Mouse (Mus musculus) heart, adult 2 months (tissue): Measurements from ENCODE around the gene Figla. TPM values are rescaled to one million over a fixed set of nuclear protein-coding genes. Genes with fewer than 3 reads are reported as not detected.

ENCODE experiments used
- DNase-seq, 2 experiments: peaks; one replicate each; pipeline ENCODE4 v3.0.0; 2021
- H3K27ac ChIP-seq: fragments of 200-600 bp; 2 replicates; pipeline ENCODE4 v1.8.1; 2022
- H3K27me3 ChIP-seq: fragments of 200-500 bp; 2 replicates; pipeline ENCODE4 v1.6.1; 2012; ENCODE audit warnings: mild to moderate bottlenecking, low read length, inconsistent platforms, mixed read lengths; ENCODE audit not compliant: control insufficient read depth, insufficient read depth
- H3K36me3 ChIP-seq: fragments of 200-500 bp; 2 replicates; pipeline ENCODE4 v1.6.1; 2012; ENCODE audit warnings: low read length, inconsistent platforms; ENCODE audit not compliant: control insufficient read depth, insufficient read depth
- H3K4me1 ChIP-seq: fragments of 200-500 bp; 2 replicates; pipeline ENCODE4 v1.6.1; 2011; ENCODE audit warnings: low read length; ENCODE audit not compliant: control insufficient read depth, insufficient read depth
- H3K4me3 ChIP-seq: fragments of 200-600 bp; 2 replicates; pipeline ENCODE4 v1.8.1; 2022
- H3K79me2 ChIP-seq: fragments of 200-500 bp; replicated peaks from 2 replicates; pipeline ENCODE4 v1.6.1; 2012; ENCODE audit warnings: mild to moderate bottlenecking, inconsistent platforms, low read length, moderate library complexity, mixed read lengths; ENCODE audit not compliant: control insufficient read depth, insufficient read depth
- H3K9ac ChIP-seq: fragments of 200-500 bp; 2 replicates; pipeline ENCODE4 v1.6.1; 2012; ENCODE audit warnings: low read depth, mild to moderate bottlenecking, control low read depth, inconsistent platforms, low read length, mixed read lengths
- CTCF ChIP-seq: fragments of 200-600 bp; IDR thresholded peaks from 2 replicates; pipeline ENCODE4 v1.8.1; 2022; ENCODE audit warnings: antibody characterized with exemption, mild to moderate bottlenecking, moderate library complexity
- EP300 ChIP-seq: fragments of 200-500 bp; IDR thresholded peaks from 2 replicates; pipeline ENCODE4 v1.6.1; 2011; ENCODE audit warnings: low read depth, low read length, control low read depth; ENCODE audit not compliant: insufficient read depth
- POLR2A ChIP-seq: fragments of 200-500 bp; IDR thresholded peaks from 2 replicates; pipeline ENCODE4 v1.6.1; 2011; ENCODE audit warnings: mild to moderate bottlenecking, low read depth, low read length, control low read depth; ENCODE audit not compliant: insufficient read depth
- WGBS: fragments of 180-500 bp; shearing (Covaris S2); methylation state at CpG from one replicate; pipeline ENCODE4 v1.1.7; 2018; 5-methylcytosine and 5-hydroxymethylcytosine counted together
- intact Hi-C: fragments of 180-260 bp; cut with DNase I; formaldehyde crosslinking; loops from one replicate; pipeline ENCODE4 v1.15.1; 2025
- polyA plus RNA-seq: library from polyadenylated mRNA; depleted of rRNA; stranded (reverse); fragments of >200 nt; gene quantifications from 2 replicates; pipeline ENCODE4 v1.2.3, GENCODE M21; 2012
- total RNA-seq, 2 experiments: library from RNA; stranded (reverse); gene quantifications; 2 replicates each; pipeline ENCODE4 v1.2.3; 2021

Figla gene
- total and polyA plus RNA-seq, 3 experiments = not detected

DNA sequence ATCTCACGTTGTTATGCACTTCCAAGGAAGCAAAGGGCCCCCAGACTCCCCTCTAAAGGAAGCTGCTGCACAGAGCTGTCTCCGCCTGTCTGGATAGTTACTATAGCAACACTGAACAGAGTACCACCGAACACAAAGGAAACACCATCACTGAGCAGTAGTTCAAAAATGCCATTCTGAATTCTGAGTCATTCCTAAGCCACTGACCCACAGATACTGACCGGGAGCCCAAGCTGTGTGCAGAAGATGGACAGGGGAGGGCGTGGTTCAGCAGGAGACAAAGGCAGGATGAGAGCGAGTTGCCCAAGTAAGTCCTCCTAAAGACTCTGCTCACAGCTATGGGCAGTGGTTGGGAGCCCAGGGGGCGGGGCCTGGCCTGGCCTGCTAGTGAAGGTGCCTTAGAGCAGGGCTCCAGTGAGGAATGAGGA lies 36.1 kb downstream of the Figla start:
- DNase-seq = no peak
- Histone ChIP-seq H3K4me1 (no peaks in the 10 kb centered on the region), H3K4me3 (no peak overlapping the region), H3K27me3 (no peaks in the 10 kb centered on the region), H3K27ac (no peak overlapping the region), H3K79me2 (no peaks in the 10 kb centered on the region), H3K36me3 (no peaks in the 10 kb centered on the region), H3K9ac (no peak overlapping the region)
- 25% methylated on average over 7 of the region's 7 CpGs for WGBS
- intact Hi-C loops = no loop called here
- no peak for TF ChIP-seq EP300
- no peak for TF ChIP-seq CTCF
- no peak for TF ChIP-seq POLR2A

DNA sequence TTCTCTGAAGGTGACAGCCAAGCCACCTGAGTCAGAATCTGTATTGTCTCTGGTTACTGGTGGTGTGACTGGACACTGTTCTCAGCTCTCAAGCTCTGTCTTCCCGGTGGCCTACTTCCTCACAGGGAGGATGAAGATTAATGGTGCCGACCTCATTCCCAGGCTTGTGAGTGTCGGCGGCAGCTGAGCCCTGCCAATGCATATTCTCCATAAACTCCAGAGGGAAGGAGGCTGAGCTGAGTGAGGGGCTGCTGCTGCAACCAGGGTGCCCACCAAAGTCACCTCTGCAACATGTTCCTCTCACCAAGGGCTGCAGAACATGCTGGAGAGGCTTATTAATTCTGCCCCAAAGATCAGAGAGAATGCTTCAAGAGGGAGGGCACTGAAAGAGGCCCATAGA lies 36.6 kb downstream of the Figla start:
- TF ChIP-seq EP300 (no peak), CTCF (no peak), POLR2A (no peak)
- no peak for DNase-seq
- H3K27ac ChIP-seq = no peak overlapping the region
- H3K27me3 ChIP-seq = no peaks in the 10 kb centered on the region
- no peak overlapping the region for H3K9ac ChIP-seq
- no peaks in the 10 kb centered on the region for H3K4me1 ChIP-seq
- WGBS = 65% methylated on average over 4 of the region's 4 CpGs
- H3K4me3 ChIP-seq = no peak overlapping the region
- no peaks in the 10 kb centered on the region for H3K79me2 ChIP-seq
- intact Hi-C loops = no loop called here
- H3K36me3 ChIP-seq = no peaks in the 10 kb centered on the region

DNA sequence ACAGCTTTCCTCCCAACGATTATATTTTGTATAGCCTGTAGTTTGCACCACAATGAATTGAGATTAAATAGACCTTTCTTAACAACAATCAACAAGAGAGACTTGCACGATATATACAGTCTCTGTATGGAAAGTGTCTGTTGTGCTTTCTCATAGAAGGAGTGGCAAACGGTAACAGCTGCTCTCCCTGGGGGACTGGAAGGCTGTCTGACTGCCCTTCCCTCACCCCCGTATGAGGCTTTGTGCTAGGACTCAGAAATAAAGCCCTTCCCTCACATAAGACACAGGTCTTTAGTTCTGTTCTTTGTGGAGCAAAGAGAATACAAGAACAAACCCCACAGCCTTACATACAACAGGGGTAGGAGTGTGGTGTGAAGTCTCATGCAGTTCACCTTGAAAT lies 37.1 kb downstream of the Figla start:
- H3K27ac ChIP-seq = no peak overlapping the region
- DNase-seq = no peak
- no peak overlapping the region for H3K9ac ChIP-seq
- TF ChIP-seq POLR2A = no peak
- TF ChIP-seq EP300 = no peak
- TF ChIP-seq CTCF = no peak
- no peaks in the 10 kb centered on the region for H3K79me2 ChIP-seq
- intact Hi-C loops = no loop called here
- H3K27me3 ChIP-seq = no peaks in the 10 kb centered on the region
- no peaks in the 10 kb centered on the region for H3K36me3 ChIP-seq
- WGBS = 54% methylated on average over 4 of the region's 4 CpGs
- no peak overlapping the region for H3K4me3 ChIP-seq
- no peaks in the 10 kb centered on the region for H3K4me1 ChIP-seq

DNA sequence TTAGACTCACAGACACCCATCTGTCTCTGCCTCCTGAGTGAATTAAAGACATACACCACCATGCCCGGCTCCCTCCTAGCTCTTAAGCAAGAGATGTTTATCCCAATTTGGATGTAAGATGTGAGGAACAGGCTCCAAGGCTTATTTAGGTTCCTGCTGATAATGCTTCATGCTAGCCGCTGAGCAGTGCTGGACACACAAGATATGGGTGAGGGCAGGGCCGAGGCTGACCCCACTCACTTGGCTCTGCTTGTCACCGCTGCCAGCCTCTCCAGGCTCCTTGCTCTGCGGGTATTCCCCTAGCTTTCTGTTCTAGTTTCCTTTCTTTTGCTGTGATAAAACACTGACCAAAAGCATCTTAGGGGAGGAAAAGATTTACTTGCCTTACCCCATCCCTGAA lies 37.6 kb downstream of the Figla start:
- WGBS = 48% methylated on average over 5 of the region's 5 CpGs
- Histone ChIP-seq H3K9ac (no peak overlapping the region), H3K36me3 (no peaks in the 10 kb centered on the region), H3K27me3 (no peaks in the 10 kb centered on the region), H3K4me3 (no peak overlapping the region), H3K79me2 (no peaks in the 10 kb centered on the region), H3K4me1 (no peaks in the 10 kb centered on the region), H3K27ac (no peak overlapping the region)
- DNase-seq = no peak
- TF ChIP-seq CTCF = no peak
- TF ChIP-seq POLR2A = no peak
- TF ChIP-seq EP300 = no peak
- intact Hi-C loops = no loop called here

DNA sequence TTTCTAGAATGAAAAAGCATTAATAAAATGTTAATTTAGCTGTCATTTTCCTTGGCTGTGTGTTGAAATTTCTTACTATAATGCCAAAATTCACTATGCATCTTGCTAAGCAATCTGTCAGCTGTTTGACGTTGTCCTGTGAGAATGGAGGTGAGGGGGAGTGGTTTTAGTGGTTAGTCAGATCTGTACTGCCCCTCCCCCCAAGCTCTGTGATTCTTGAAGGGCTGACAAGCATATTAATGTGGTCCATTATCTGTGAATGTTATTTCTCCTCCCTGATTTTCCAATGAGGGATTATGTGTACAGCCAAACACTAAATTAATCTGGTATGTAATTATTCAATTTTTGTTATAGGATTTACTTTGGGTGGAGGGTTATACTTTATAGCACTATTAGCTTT lies 42.5 kb downstream of the Figla start:
- Histone ChIP-seq H3K36me3 (no peaks in the 10 kb centered on the region), H3K27ac (no peak overlapping the region), H3K9ac (no peak overlapping the region), H3K79me2 (no peaks in the 10 kb centered on the region), H3K4me1 (no peaks in the 10 kb centered on the region), H3K27me3 (no peaks in the 10 kb centered on the region), H3K4me3 (no peak overlapping the region)
- intact Hi-C loops = no loop called here
- 0% methylated on average over 1 of the region's 1 CpGs for WGBS
- TF ChIP-seq POLR2A (no peak), CTCF (no peak), EP300 (no peak)
- no peak for DNase-seq

DNA sequence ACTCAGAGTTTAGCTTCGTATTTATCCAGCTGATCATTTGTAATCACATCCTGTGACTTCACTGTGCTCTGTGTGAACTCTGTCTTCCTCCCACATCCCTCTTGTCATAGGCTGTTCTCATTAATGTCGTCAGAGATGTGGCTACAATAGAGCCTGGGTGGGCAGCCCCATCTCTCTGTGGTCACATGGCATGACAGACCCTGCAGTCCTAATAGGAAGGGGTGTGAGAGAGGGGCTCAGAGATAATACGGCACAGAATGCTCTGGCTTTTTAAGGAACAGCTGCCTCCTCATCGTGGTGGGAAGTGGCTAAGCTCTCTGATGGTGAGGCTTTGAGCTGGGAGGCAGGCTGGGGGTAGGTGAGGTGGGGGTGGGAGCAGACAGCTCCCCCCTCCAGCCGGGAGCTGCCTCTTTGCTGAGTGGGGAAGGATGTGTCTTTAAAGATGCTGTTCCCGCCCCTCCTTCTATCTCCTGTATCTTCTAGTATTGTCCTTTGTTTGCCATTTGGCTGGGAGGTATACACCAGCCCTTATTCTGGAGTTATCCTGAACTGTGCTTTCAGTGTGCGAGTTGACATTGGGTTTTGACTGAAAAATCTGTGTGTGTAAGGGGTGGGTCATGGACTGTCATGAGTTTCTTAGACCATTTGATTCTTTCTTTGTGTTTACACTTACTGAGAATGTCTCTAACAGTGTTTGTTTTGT lies 43.3 kb downstream of the Figla start:
- Histone ChIP-seq H3K4me1 (no peaks in the 10 kb centered on the region), H3K9ac (no peak overlapping the region), H3K4me3 (no peak overlapping the region), H3K27me3 (no peaks in the 10 kb centered on the region), H3K27ac (no peak overlapping the region), H3K36me3 (no peaks in the 10 kb centered on the region), H3K79me2 (no peaks in the 10 kb centered on the region)
- TF ChIP-seq EP300 (no peak), CTCF (no peak), POLR2A (no peak)
- no peak for DNase-seq
- intact Hi-C loops = no loop called here
- 27% methylated on average over 7 of the region's 7 CpGs for WGBS
